Mouse (Mus musculus) neural tube, embryonic 12.5 days (tissue): ENCODE data around the gene Casc3. TPM values are rescaled to one million over a fixed set of nuclear protein-coding genes. Genes with fewer than 3 reads are reported as not detected.

Experiments
- ATAC-seq: fragments of 200-750 bp; cut with Nextera tagmentation; 2 replicates; pipeline ENCODE4 v1.8.0; 2017; ENCODE audit warnings: low read depth, mild to moderate bottlenecking, moderate TSS enrichment, moderate library complexity; ENCODE audit not compliant: low FRiP score
- H3K27ac ChIP-seq: fragments of 300-500 bp; sonication (generic); 2 replicates; pipeline ENCODE4 v1.5.1; 2016
- H3K27me3 ChIP-seq: fragments of 300-500 bp; sonication (generic); replicated peaks from 2 replicates; pipeline ENCODE4 v1.6.1; 2016; ENCODE audit warnings: mild to moderate bottlenecking
- H3K36me3 ChIP-seq: fragments of 300-500 bp; sonication (generic); 2 replicates; pipeline ENCODE4 v1.6.1; 2016; ENCODE audit warnings: mild to moderate bottlenecking
- H3K4me1 ChIP-seq: fragments of 300-500 bp; sonication (generic); 2 replicates; pipeline ENCODE4 v1.6.1; 2016
- H3K4me2 ChIP-seq: fragments of 300-500 bp; sonication (generic); replicated peaks from 2 replicates; pipeline ENCODE4 v1.6.1; 2016; ENCODE audit warnings: mild to moderate bottlenecking
- H3K4me3 ChIP-seq: fragments of 300-500 bp; sonication (generic); 2 replicates; pipeline ENCODE4 v1.5.1; 2016
- H3K9ac ChIP-seq: fragments of 300-500 bp; sonication (generic); 2 replicates; pipeline ENCODE4 v1.6.1; 2016; ENCODE audit warnings: mild to moderate bottlenecking
- H3K9me3 ChIP-seq: fragments of 300-500 bp; sonication (generic); 2 replicates; pipeline ENCODE4 v1.6.1; 2016; ENCODE audit warnings: mild to moderate bottlenecking
- WGBS: fragments of 180-500 bp; shearing (Covaris S2); methylation state at CpG from one replicate; pipeline ENCODE4 v1.1.7; 2016; 5-methylcytosine and 5-hydroxymethylcytosine counted together
- polyA plus RNA-seq: library from polyadenylated mRNA; unstranded; fragments of >200 nt; fragmentation: Nextera tagmentation; extraction: Ambion mirVana; gene quantifications from 2 replicates; pipeline ENCODE4 v1.2.1, GENCODE M21; 2016

Casc3 gene
- polyA plus RNA-seq, 1 experiment from 2014 or later: 68.5 TPM

DNA sequence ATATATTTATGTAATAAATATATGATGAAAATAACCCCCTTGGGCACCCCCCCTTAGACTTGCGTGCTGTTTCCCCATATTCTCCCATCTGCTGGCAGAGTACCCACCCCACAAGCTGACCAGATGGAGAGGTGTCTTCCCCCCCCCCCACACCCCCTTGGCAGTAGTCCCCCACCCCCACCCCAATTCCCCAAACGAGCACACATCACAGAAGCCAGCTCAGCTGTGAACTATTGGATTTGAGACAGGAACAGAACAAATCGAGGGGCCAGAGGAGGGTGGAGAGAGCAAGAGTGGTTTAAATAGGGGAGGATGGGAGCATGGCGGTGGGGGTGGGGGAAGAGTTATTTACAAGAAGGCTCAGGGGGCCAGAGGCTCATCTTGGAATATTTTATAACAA lies 37.0 kb upstream of the Casc3 start:
- Histone ChIP-seq H3K27ac (peak overlapping the region; percentile 55; the same call in 1 of the 2 replicates), H3K27me3 (no peaks in the 10 kb centered on the region), H3K4me2 (peak overlapping the region; percentile 49), H3K4me3 (no peak overlapping the region), H3K36me3 (peaks cover 51% of the 10 kb centered on the region), H3K9me3 (no peaks in the 10 kb centered on the region), H3K4me1 (peaks cover 41% of the 10 kb centered on the region), H3K9ac (no peak overlapping the region)
- ATAC-seq: 0 out of 2 replicates have a peak, but pooled peaks have one; percentile 9
- 24% methylated on average over 4 of the region's 4 CpGs for WGBS

DNA sequence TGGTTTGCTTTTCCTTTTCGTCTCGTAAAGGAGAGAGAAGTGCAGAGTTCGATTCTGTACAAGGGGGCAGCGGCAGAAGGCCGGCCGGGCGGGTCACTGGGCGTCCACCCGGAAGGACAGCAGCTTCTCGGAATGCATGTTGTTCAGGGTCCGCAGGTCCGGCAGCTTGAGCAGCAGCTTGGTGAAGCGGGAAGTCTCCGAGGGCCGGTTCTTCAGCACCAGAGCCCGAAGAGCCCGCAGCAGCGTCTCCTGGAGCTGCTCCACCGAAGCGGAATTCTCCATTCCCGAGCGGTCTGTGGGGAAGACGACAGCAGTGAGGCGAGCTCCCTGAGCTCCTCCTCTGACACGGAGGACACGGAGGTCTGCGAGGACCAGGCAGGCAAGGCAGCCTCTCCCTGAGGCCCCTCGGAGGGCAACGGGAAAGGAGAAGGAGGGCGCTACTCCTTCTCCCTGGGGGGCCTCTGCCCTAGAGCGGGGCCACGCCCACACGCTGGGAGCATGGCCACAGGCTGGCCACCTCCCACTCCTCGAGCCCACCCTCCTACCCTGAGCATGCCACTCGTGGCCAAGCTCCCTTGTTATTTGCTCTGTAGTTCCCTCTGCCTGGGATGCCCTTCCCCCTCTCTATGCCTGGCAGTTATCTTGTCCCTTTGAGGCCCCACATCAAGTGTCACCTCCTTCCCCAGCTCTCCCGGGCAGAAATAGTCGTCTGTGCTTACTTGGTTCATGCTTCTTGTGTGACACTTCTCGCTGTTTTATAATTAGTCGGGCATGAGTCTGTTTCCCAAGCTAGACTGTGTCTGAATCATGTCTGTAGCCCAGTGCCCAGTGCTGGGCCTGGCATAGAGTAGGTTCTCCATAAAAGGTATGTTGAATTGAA lies 36.3 kb upstream of the Casc3 start:
- Histone ChIP-seq H3K4me1 (peaks cover 42% of the 10 kb centered on the region), H3K27ac (peak overlapping the region; percentile 55; the same call in 1 of the 2 replicates), H3K4me3 (no peak overlapping the region), H3K9ac (peak overlapping the region; percentile 38; the same call in 1 of the 2 replicates), H3K27me3 (no peaks in the 10 kb centered on the region), H3K9me3 (no peaks in the 10 kb centered on the region), H3K36me3 (peaks cover 45% of the 10 kb centered on the region), H3K4me2 (peak overlapping the region; percentile 49)
- WGBS: 23% methylated on average over 36 of the region's 39 CpGs
- ATAC-seq: no peak

DNA sequence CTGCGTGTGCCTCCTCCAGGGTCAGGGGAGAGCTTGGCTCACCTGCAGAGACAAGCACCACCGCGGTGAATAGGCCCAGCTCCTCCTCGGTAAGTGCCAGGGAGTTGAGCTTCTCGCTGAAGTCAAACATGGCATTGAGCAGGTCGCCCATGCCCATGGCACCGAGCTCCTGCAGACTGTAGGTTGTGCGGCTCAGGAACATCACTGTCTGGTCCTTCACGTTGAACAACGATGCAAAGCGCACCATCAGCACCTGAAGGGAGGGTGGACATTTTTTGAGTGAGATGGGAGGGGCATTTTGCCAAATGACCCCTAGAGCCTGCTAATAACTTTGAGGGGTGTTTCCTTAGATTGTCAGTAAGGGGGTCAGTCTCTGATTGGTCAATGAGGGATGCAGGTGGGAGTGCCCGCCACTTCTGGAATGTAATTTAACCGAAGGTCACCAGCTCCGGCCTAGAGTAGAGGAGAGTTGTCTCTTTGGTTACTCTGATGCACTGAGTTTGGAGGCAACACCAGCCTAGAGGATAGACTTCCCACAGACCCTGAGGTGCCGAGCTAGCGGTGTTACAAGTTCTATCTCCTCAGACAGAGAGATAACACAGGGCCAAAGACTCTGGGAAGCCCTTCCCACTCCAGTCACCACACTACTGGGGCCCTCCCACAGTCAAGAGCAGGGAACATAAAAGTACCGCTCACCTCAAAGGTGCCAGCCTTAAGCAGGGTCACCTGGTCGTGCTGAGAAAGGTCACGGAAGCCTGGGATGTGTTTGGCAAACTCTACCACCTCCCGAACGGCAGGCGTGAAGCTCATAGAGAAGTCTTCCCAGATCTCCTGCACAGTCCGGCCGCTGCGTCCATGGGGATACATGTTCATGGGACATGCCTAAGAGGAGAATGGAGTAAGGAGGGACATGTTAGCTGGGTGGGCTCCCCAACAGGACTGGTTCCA lies 35.4 kb upstream of the Casc3 start:
- Histone ChIP-seq H3K9me3 (no peaks in the 10 kb centered on the region), H3K27ac (no peak overlapping the region), H3K4me2 (peak overlapping the region; percentile 49), H3K4me3 (no peak overlapping the region), H3K9ac (0 out of 2 replicates have a peak overlapping the region, but pooled peaks have one; percentile 38), H3K4me1 (peaks cover 51% of the 10 kb centered on the region), H3K27me3 (no peaks in the 10 kb centered on the region), H3K36me3 (peaks cover 35% of the 10 kb centered on the region)
- no peak for ATAC-seq
- 91% methylated on average over 25 of the region's 25 CpGs for WGBS

DNA sequence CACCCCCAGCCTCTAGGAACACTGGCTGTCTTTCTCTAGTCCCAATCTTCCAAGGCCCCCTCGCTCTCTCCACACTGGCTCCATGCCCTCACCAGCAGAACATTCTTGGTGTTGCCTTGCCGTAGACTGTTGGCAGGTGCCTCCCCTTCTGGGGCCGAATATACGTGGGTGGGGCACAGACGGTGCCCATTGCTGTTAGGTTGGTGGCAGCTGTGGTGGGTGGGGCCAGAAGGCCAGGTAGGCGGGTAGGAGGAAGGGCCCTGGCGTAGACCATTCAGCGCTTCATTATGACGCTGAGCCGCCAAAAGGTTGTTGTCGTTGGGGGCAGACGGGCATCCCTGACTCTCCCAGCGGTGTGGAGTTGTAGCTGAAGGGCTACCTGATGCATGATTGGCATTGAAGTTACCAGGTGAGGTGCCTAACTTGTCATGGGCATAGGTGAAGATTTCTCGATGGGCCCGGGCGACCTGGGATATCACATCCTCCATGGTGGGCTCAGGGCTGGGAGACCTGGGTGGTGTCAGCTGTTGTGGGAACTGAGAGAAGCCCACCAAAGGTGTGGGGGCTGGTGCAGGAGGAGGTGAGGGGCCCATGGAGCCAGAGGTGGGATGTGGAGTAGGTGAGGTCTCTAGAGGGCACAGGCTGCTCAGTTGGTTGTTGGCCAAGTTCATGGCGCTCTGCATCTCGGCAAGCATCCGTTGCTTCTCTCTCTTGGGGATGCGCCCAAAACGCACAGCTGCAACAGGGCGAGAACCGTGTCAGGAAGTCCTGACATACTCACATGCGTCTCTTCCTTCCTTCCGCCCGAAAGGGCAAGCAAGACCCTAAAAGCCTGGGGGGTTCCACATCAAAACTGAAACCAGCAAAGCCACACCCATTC lies 34.4 kb upstream of the Casc3 start:
- no peak for ATAC-seq
- Histone ChIP-seq H3K9me3 (no peaks in the 10 kb centered on the region), H3K4me2 (no peak overlapping the region), H3K27me3 (no peaks in the 10 kb centered on the region), H3K4me3 (no peak overlapping the region), H3K36me3 (peaks cover 30% of the 10 kb centered on the region), H3K27ac (no peak overlapping the region), H3K9ac (no peak overlapping the region), H3K4me1 (peaks cover 59% of the 10 kb centered on the region)
- WGBS: 96% methylated on average over 26 of the region's 26 CpGs

DNA sequence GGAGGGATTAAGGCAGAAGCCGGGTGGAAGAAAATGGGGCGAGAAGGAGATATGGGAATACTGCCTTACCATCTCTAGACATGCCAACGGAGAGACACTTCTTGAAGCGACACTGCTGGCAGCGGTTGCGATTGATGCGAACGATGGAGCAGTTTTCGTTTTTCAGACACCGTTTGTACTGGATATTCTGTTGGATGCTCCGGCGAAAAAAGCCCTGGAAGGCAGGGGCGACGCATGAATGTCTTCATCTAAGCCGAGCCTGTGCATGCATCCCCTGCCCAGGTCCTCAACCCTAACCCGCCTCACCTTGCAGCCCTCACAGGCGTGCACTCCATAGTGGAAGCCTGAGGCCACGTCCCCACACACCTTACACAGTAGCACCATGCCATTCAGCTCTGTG lies 33.6 kb upstream of the Casc3 start:
- ATAC-seq: no peak
- Histone ChIP-seq H3K4me1 (peaks cover 59% of the 10 kb centered on the region), H3K9me3 (no peaks in the 10 kb centered on the region), H3K27ac (no peak overlapping the region), H3K4me2 (no peak overlapping the region), H3K27me3 (no peaks in the 10 kb centered on the region), H3K36me3 (peaks cover 28% of the 10 kb centered on the region), H3K9ac (no peak overlapping the region), H3K4me3 (no peak overlapping the region)
- 96% methylated on average over 18 of the region's 18 CpGs for WGBS

DNA sequence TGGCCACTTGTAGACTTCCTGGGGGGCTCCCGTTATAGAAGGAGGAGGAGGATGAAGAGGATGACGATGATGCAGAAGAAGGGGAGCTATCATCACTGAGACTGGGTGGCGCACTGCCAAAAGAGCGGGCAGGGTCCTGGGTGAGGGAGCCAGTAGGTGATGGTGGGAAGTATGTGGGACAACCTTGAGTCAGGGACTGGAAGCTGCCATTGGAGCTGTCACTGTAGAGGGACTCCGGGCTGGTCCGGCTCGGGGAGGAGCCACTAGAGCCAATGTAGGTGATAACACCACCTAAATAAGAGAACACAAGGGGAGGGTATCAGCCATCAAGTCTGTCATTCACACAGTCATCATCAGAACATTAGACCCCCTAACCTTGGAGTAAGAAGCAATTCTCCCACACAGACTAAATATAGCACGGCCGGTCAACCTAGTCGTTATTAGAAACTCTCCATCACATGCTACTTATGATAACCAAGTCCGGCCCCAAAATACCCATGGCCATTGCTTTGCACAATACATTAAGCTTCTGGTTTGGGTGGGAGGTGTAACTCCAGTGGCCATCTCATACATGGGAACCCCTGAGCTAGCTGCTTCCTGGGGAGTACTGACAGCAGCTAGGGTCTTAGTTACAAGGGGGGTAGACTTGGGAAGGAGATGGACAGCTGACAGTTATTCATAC lies 32.7 kb upstream of the Casc3 start:
- Histone ChIP-seq H3K36me3 (peaks cover 24% of the 10 kb centered on the region), H3K9me3 (no peaks in the 10 kb centered on the region), H3K9ac (no peak overlapping the region), H3K27ac (no peak overlapping the region), H3K27me3 (no peaks in the 10 kb centered on the region), H3K4me2 (no peak overlapping the region), H3K4me3 (no peak overlapping the region), H3K4me1 (peaks cover 57% of the 10 kb centered on the region)
- ATAC-seq: no peak
- WGBS: 95% methylated on average over 11 of the region's 11 CpGs

DNA sequence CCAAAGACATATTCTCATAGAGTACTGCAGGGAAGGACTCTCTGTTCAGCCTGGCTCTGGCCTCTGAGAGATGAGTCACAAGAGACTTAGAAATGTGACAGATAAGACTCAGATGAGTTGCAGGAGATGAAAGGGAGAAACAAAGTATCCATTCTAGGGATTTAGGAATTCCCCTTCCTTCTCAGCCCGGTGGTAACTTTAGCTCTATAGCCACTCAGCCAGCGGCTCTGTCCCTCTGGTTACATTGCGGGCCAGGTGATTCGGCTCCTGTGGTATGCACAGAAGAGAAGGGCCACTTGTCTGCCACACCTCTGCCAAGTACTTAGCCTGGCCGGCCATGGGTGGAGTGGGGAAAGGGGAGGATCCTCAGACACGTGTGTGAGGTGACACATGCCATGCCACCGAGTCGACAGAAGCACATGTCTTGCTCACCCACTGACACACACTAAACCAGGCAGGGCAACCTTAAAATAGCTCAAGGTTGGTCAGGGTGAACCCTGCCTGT lies 32.0 kb upstream of the Casc3 start:
- Histone ChIP-seq H3K27ac (no peak overlapping the region), H3K4me3 (no peak overlapping the region), H3K27me3 (no peaks in the 10 kb centered on the region), H3K4me1 (peaks cover 53% of the 10 kb centered on the region), H3K36me3 (peaks cover 24% of the 10 kb centered on the region), H3K4me2 (no peak overlapping the region), H3K9ac (no peak overlapping the region), H3K9me3 (no peaks in the 10 kb centered on the region)
- 72% methylated on average over 8 of the region's 8 CpGs for WGBS
- no peak for ATAC-seq

DNA sequence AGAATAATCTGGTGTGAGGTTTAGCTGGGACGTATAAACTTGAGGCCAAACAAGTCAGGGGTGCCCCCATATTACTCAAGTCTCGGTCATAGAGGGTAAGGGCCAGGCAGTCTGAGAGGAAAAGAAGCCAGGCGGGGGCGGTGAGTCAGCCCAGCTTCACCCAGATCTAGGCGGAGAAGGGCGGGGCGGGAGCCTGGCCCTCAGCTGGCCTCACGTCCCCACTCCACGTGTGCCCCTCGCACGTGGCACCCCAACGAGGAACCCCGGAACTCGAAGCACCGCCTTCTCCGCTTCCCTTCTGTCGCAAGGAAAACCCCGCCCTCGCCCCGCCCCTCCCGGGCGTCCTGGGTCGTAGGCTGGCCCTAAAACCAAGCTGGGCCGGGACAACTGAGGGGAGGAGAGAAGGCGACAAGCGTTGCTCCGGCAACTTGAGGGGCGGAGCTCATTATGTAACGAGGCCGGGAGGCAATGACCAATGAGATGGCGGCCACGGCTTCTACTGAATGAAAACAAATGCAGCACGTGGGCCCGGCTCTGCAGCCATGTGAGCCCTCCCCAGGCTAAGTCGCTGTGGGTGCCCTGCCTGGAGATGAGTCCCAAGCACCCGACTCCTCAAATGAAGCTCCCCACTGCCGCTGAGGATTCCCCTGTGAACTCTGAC lies 30.9 kb upstream of the Casc3 start:
- WGBS: under 1% methylated on average over 37 of the region's 37 CpGs
- peak overlapping the region; percentile 31 for H3K4me3 ChIP-seq
- H3K9me3 ChIP-seq: no peaks in the 10 kb centered on the region
- H3K9ac ChIP-seq: peak overlapping the region; percentile 27; the same call in 1 of the 2 replicates
- H3K27me3 ChIP-seq: no peaks in the 10 kb centered on the region
- no peak overlapping the region for H3K27ac ChIP-seq
- peaks cover 18% of the 10 kb centered on the region for H3K36me3 ChIP-seq
- peak; percentile 71 for ATAC-seq
- H3K4me2 ChIP-seq: peak overlapping the region; percentile 80
- peaks cover 43% of the 10 kb centered on the region for H3K4me1 ChIP-seq

DNA sequence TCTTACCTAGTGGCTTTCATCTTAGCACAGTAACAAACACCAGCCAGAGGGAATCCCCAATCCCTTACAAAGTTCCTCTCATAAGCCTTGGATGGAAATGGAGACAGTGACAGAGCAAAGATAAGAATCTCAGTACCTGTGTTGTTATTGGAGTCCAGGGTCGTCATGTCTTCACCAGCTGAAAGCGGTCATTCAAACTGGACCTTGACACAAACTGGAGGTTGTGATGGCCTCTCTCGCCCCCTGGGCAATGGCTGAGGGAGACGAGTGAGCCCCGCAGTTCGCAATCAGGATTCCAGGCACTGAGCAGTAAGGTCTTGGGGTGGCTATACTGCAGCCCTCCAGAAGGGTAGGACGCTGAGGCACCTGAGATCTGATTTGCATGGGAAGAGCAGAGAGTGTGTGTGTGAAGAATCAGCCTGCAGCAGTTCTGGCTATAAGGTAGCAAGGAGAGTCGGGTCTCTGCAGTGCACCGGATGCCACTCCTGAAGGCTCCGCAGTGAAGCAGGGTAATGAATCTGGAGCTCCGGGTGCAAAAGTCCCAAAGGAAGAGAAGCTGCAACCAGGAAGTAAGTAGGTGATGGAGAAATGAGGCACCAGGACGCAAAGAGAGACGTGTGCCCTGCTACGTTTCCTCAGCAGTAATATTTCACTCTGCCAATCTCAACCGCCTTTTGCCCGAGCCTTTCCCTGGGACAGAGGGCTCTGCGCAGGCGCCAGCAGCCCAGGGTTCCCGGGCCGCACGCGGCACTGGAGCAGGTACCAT lies 29.9 kb upstream of the Casc3 start, which contains the start of gene Nr1d1:
TSS of gene Nr1d1 (minus strand) at position 752 of the 766 bp plus-strand sequence.
- peaks cover 40% of the 10 kb centered on the region for H3K4me1 ChIP-seq
- H3K9me3 ChIP-seq: no peaks in the 10 kb centered on the region
- peak within 1 kb of the TSS; percentile 35 for H3K9ac ChIP-seq
- ATAC-seq: no peak
- no peak within 1 kb of the TSS for H3K27ac ChIP-seq
- H3K4me2 ChIP-seq: peak within 1 kb of the TSS; percentile 80
- peak within 1 kb of the TSS; percentile 31 for H3K4me3 ChIP-seq
- no peaks in the 10 kb centered on the region for H3K27me3 ChIP-seq
- peaks cover 8% of the 10 kb centered on the region for H3K36me3 ChIP-seq
- 1% methylated on average over 22 of the region's 22 CpGs for WGBS
